Mouse (Mus musculus): ENCODE data around the gene Tmcc1.
"Not testable (repeated sequence)": the region's sequence is repeated elsewhere in the genome, so short reads cannot be mapped to it uniquely, and the experiment has no call there.

Gene Tmcc1

GRCm38 (mm10) chr6:116072746-116073261 is 120.5 kb downstream of the Tmcc1 start:
- DNase-seq = peak; percentile 58

GRCm38 (mm10) chr6:116072221-116072745 is 121.0 kb downstream of the Tmcc1 start:
- no peak for DNase-seq

GRCm38 (mm10) chr6:116071781-116072180 is 121.5 kb downstream of the Tmcc1 start:
- DNase-seq = no peak

DNA sequence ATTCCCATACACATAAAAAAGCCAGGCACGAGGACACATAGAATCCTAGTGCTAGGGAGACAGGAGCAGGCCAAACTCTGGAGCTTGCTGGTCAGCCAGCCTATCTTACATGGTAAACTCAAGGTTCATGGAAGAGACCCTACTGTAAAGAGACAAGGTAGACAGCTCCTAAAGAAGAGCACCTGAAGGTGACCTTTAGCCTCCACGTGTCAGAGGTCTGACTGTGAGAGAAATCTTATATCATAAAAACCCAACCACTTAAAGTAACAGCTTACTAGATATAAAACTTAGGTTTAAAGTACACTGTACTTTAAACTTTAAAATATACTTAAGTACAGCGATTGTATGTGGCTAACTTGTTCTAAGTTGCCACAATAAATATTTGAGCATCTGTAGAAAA is 122.7 kb downstream of the Tmcc1 start:
- no peak for DNase-seq

DNA sequence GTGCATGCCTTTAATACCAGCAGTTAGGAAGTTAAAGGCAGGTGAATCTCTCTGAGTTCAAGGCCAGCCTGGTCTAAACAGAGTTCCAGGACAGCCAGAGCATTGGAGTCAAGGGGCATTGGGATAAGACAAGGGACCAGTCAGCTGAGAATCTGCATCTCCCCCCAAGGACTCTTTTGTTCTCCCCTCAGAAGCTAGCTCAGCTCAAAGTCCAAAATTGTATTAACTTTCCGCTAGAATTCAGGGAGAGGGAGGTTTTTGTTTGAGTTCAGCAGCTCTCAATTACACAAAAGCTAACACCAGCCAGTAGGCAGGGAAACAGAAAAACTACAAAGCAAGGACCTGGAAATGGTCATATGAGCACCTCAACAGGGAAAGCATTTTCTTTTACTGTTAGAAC is 129.8 kb downstream of the Tmcc1 start:
- no peak for DNase-seq

DNA sequence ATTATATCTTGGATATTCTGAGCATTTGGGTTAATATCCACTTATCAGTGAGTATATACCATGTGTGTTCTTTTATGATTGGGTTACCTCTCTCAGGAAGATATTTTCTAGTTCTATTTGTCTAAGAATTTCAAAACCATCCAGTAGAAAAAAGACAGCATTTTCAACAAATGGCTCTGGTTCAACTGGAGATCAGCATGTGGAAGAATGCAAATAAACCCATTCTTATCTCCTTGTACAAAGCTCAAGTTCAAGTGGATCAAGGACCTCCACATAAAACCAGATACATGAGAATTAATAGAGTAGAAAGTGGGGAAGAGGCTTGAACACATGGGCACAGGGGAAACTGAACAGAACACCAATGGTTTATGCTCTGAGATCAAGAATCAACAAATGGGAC is 133.7 kb downstream of the Tmcc1 start:
- DNase-seq = not testable (repeated sequence)

GRCm38 (mm10) chr6:116058541-116059300 is 134.6 kb downstream of the Tmcc1 start:
- DNase-seq = no peak

- DNase-seq = peak; percentile 12
Measured at GRCm38 (mm10) chr6:116056676-116057264, 136.5 kb downstream of the Tmcc1 start.

- DNase-seq = no peak
Measured at GRCm38 (mm10) chr6:116055766-116056165, 137.5 kb downstream of the Tmcc1 start.

DNA sequence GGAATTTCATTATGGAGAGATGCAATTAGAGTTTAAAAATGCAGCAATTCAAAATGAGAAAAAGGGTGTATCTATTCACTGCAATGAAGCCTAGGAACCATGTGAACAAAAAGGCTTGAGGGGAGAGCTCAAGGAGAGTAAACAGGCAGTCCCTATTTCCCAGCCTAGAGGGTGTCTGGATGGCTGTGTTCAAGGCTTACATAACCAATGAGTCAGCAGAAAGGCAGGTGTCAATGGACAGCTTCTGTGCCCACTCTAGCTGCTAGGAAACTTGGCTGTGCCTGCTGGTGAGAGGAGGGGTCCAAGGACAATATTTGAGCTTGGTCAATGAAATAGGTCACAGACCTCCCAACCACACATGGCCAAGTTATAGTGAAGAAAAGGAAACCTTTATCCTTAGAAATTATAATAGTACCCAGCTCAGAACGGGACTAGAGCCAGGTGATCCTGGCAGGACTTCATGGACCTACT is 138.2 kb downstream of the Tmcc1 start:
- DNase-seq = peak; percentile 18

DNA sequence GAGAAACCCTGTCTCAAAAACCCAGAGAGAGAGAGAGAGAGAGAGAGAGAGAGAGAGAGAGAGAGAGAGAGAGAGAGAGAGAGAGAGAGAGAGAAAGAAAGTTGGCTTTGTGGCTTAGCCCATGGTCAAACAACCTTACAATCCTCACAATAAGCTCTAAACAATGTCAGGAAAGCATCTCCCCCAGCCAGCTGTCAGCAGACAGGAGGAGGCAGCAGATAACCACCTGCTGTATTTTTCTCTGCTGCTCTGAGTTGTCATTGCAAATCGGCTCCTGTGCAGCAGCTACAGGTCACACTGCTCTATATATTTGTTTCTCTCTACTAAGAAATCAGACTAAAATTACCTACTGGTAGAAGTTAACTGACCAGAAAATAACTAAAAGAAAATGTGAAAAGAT is 145.4 kb downstream of the Tmcc1 start:
- no peak for DNase-seq

- no peak for DNase-seq
Measured at GRCm38 (mm10) chr6:116047366-116047765, 145.9 kb downstream of the Tmcc1 start.

GRCm38 (mm10) chr6:116044039-116044438 is 149.2 kb downstream of the Tmcc1 start:
- peak; percentile 25 for DNase-seq

GRCm38 (mm10) chr6:116038222-116038621 is 155.1 kb downstream of the Tmcc1 start:
- no peak for DNase-seq

GRCm38 (mm10) chr6:116037281-116037831 is 155.9 kb downstream of the Tmcc1 start:
- DNase-seq = no peak

DNA sequence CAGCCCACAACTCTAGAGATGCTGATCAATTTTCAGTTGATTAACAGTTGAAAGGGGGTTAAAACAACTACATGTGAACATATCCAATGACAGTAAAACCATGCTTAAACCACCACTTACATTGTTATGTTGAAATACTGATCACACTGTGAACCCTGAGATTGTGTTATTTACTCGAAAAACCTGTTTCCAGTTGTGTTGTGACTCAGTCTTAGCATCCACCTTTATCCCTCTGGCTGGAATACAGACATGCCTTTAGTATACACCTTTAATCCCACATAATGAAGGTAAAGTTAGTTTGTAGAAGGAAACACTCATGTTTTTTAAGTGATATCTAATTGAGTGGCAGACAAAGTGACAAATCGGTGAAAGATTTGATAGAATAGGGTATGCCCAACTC is 156.7 kb downstream of the Tmcc1 start:
- no peak for DNase-seq

GRCm38 (mm10) chr6:116031052-116031451 is 162.2 kb downstream of the Tmcc1 start:
- no peak for DNase-seq

DNA sequence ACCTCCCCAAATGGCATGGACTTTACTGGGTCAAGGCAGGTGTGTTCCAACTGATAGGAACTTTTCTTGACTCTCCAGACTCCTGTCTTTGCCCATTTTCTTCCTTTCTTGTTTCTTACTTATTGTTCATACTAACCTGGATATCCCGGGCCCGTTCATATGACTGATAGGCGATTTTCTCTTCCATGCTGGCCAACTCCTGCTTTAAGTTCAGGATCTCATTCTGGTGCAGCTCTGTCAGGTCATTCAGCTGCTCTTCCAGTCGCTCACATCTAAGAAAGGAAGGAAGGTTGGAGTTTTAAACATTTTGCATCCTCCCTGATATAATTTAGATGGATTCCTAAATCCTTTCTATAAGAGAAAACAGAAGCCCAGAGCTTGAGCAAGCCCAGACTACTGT is 168.6 kb downstream of the Tmcc1 start:
- DNase-seq = no peak

GRCm38 (mm10) chr6:116021961-116022485 is 171.3 kb downstream of the Tmcc1 start:
- no peak for DNase-seq

DNA sequence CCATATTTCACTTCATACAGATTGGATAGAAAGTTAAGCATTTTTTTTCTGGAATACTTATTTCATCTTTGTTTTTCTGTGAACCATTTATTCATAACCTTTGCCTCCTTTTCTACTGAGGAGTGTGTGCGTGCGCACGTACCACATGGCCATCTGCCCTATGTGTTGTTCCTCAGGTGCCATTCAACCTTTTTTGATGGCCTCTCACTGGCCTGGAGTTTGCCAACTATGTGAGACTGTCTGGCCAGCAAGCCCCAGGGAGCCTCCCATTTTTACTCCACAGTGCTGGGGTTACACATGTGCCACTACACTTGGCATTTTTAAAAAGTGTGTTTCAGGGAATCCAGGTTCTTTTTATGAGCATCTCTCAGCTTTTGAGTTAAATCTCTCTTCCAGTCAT is 177.4 kb downstream of the Tmcc1 start:
- no peak for DNase-seq

- DNase-seq = no peak
Measured at GRCm38 (mm10) chr6:116014111-116014510, 179.2 kb downstream of the Tmcc1 start.

- DNase-seq = no peak
Measured at GRCm38 (mm10) chr6:116013687-116014086, 179.6 kb downstream of the Tmcc1 start.

- peak; percentile 89 for DNase-seq
Measured at GRCm38 (mm10) chr6:116010541-116010940, 182.7 kb downstream of the Tmcc1 start.

Measured in lung, postnatal 10 days (tissue).